Mouse (Mus musculus) adrenal gland, postnatal 10 days (tissue): ENCODE measurements around the gene Clpx. TPM values are rescaled to one million over a fixed set of nuclear protein-coding genes. Genes with fewer than 3 reads are reported as not detected.

Experiments used
- DNase-seq: peaks from one replicate; pipeline ENCODE4 v3.0.0; 2021; ENCODE audit warnings: mixed read lengths
- total RNA-seq, 2 experiments: library from RNA; stranded (reverse); gene quantifications; 2 replicates each; pipeline ENCODE4 v1.2.3; 2021

Gene Clpx
- total RNA-seq, 2 experiments from 2014 or later = 144 to 173 TPM

DNA sequence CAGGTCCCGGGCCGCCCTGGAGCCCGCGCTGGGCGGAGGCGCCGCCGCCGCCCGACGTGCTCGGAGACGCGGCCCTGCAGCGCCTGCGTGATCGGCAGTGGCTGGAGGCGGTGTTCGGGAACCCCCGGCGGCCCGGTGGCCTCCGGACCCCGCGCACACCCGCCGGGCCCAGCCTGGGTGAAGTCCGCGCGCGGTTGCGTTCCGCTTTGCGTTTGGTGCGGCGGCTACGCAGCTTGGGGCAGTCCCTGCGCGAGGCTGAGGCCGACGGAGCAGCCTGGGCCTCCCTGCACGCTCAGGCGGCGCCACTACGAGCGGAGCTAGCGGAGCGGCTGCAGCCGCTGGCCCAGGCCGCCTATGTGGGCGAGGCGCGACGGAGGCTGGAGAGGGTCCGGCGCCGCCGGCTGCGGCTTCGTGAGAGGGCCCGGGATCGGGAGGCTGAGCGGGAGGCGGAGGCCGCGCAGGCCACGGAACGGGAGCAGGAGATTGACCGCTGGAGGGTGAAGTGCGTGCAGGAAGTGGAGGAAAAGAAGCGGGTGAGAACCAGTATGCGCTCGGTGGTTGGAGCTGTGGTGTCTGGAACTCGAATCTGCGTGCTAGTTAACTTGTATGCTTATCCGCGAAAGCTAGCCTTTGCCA is 52.5 kb downstream of the Clpx start:
- DNase-seq = peak; percentile 66

DNA sequence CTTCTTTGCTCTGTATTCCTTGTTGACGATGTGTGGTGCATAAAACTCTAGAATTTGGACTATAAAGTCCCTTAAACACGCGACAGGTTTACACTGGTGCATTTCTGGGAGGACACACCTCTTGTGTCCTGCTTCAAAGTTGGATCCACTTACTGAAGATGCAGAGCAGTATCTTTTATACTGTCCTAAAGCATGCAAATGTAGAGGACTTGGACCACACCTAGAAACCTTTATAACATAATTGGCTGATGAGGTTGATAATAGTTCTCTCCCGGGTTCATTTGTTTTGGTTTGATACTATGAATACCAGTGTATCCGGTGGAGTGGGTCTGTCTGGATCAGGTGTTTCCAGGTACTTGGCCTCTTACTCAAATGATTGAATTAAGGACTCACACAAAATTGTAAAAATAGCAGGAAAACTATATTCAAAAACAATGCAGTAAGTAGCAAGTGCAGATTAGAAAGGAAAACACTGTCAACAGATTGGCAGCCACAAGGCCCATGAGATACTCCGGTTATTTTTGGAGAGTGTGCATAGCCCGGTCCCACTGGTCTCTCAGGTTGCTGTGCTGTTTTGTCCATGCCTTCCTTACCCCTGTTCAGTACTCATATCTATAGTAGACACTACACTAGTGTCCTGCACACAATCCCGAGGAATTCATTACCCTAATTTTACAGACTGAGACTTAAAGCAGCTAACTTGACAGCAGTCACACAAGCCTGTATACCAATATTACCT is 53.2 kb downstream of the Clpx start:
- no peak for DNase-seq

DNA sequence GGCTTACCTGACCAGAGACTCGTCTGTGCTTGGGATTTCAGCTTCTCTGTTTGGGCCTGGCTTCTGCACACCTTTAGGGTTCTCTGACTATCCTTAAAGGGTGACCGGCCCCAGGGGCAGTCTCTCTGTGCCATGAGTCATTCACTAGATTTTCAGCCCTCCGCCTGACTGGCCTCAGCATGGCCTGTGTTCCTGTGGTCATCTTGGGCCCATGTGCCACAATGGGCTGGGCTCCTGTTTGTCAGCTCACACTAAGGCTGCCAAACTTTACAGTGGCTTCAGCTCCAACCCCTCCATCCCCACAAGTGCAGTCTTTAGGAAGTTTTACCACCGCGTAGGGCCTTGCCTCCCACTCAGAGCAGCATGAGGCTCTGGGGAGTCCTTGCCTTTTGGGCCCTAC is 59.2 kb downstream of the Clpx start:
- DNase-seq = no peak

DNA sequence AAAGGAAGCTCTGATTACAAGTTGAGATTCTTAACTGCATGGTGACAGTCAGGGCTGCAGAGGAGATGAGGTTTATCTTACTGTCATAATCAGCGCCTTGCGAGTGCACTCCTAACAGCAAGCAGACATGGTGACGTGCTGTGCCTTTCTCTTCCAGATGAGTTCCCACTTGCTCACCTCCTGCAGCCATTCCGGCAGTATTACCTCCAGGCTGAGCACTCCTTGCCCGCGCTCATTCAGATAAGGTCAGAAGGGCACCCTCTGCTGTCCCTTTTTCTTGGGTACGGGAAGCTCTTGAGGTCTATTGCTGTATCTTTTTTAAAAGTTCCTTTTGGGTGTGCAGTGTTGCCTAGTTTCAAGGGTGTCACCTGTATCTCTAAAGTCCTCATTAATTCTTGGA is 62.5 kb downstream of the Clpx start:
- no peak for DNase-seq

DNA sequence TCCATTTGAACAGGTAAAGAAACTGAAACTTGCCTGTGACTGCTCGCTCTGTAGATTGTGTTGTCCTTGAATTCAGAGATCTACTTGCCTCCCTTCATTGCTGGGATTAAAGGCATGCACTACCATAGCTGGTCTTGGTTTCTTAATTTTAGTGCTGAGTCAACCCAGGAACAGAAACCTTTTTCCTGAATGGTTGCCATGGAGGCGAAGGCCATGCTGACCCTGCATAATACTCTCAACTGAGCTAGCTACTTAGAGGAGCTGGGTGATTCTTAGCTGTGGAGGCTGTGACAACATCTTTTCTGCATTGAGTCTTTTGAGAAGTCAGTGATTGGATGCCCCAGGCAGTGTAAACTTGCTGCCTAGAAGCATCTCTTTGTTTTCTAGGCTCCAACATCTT is 62.9 kb downstream of the Clpx start:
- peak; percentile 73 for DNase-seq

DNA sequence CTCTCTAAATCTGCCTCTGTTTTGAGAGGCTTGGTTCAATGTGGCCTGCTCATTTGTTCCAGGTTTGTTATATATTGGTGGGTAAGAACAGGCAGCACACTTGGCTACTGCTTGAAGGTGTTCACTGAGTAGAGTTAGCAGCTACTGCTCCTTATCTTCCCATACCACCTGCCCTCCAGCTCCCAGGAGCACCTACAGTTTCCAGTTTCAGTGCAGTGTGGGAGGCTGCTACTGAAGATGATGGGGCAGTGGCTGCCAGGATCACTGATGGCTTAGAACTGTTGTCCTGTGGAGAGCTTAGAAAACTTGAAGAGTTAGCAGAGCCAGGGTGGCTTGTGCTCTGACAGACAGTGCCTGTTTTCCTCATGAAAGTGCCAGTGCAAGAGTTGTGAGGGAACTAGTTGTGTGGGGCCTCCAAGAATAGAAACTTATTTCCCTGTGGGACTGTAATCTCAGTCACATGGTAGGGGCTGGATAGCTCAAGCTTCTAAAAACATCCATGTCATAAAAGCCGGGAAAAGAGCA is 65.0 kb downstream of the Clpx start:
- no peak for DNase-seq

DNA sequence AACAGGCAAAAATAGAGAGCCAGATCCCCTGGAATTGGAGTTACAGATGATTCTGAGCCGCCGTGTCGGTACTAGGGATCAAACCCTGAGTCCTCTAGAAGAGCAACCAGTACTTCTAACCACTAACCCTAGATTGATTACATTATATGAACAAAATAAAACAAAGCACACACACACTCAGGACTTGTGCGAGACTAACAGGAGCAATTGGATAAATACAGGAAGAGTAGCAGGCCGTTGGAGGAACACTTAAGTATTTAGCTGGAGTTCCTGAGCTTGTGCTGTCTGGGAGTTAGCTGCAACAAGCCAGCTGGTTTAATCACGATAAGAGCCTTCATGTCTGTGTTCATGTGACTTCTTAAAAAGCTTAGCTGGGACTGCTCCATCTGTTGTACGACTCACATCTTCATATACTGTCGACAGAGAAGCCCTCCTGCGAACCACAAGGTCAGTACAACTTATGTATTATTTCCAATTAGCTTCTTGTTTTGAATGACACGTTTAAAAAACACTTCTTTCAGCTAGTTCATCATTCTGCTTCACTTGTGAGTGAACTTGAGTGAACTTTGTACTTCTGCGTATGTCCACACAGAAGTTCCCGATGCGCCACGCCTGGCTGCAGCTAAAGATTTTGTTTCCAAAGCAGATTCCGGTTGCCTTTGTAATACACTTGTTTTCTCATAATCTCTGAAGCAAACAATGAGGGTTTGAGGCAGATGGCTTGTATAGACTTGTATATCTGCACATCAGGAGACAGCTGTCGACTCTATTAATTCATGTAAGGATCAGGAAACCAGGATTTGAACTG is 66.8 kb downstream of the Clpx start, which contains the start of gene Ubap1l:
Gene Ubap1l, plus strand, starts transcription at position 401 of the 808 bp plus-strand sequence.
- no peak for DNase-seq

DNA sequence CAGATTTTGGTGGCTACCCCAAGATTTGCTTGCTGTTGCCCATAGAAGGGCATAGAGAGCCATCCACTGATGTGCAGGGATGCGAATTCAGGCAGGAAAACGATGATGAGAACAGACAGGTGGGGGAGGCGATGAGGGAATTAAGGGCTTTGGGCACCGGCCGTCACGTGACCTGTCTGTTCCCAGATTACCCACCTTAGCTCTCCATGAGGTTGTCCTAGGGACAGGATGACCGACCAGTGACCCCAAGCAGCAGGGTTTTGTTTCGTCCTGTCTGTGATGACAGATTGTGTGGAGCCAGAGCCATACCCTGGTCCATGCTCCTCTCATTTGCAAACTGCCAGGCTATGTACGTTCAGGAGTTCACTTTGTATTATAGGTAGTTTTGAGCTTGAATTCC is 69.6 kb downstream of the Clpx start:
- no peak for DNase-seq

DNA sequence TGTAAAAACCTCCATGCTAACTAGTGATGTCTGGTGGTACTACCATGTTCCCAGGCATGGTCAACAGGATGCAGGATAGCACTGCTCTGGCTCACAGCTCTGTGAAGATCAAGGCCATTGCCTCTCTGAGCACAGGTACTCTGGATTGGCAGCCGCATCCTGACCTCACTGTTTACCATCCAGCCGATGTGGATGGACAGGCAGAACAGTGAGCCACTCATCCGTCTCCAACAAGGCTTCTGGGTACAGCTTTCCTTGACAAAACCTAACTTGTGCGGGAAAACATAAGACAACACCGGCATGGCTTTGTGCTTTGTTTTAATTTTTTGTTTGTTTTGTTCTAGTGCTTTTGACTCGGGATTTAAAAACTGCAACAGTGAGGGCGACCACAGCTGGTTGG is 71.7 kb downstream of the Clpx start:
- DNase-seq = no peak

DNA sequence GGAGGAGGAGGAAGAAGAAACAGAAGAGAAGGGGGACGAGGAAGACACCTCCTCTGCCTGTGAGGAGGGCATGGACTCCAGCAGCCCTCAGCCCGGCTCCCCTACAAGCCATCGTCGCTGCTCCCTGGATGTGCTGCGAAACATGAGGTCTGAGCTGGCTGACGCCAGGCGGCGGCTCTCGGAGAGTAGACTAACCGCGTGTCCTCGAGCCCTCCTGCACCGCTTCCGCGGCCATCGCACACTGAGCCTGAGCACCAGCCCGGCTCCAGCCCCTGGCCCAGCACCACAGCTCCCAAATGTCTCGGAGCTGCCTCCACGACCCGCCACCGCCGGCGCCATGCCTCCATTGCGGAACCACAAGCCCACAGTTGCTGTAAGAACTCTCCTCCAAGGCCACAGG is 77.7 kb downstream of the Clpx start:
- DNase-seq = no peak

DNA sequence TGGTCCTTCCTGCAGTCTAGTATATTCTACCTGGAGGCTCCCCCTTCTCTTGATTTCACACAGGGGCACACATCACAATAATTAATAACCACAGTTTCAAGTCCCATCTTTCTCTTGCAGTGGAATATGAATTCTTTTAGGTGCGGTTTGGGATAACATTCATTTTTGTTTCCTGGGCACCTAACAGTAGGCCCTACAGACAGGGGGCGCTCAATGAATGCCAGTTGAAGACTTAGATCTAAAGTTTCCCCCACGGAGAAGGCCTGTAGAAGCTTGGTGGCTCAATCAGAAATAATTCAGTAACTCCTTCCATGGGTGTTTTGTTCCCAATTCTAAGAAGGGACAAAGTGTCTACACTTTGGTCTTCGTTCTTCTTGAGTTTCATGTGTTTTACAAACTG is 78.4 kb downstream of the Clpx start:
- DNase-seq = peak; percentile 72

DNA sequence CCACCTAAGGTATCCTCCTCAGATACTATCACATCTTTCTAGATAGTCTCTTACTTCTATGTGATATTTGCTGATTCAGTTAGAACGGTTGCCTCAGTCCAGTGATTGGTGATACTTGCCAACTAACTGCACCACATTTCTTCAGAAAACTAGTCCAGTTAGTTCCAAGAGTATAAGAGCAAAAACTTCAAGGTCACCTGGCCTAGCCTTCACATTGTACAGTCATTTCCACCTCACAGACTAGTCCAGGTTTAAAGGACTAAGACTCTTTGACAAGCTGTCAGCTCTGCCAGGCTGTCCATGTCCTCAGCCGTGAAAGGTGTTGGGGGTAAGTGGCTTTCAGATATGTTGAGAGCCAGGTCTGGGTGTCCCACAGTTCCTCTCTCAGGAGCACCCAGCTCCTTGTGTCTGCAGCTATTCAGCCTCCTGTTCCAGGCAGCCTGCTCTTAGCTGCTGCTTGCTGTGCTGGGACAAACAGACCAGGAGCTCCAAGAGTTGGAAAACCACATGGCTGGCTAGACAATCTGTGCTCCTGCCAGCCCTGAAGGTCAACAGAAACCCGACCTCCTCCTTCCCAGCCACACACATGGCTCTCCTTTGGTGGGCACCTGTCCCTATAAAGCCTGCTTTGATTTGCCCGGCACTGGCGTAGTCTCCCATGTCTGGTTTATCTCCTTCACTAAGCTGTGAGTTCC is 80.6 kb downstream of the Clpx start:
- peak; percentile 58 for DNase-seq

DNA sequence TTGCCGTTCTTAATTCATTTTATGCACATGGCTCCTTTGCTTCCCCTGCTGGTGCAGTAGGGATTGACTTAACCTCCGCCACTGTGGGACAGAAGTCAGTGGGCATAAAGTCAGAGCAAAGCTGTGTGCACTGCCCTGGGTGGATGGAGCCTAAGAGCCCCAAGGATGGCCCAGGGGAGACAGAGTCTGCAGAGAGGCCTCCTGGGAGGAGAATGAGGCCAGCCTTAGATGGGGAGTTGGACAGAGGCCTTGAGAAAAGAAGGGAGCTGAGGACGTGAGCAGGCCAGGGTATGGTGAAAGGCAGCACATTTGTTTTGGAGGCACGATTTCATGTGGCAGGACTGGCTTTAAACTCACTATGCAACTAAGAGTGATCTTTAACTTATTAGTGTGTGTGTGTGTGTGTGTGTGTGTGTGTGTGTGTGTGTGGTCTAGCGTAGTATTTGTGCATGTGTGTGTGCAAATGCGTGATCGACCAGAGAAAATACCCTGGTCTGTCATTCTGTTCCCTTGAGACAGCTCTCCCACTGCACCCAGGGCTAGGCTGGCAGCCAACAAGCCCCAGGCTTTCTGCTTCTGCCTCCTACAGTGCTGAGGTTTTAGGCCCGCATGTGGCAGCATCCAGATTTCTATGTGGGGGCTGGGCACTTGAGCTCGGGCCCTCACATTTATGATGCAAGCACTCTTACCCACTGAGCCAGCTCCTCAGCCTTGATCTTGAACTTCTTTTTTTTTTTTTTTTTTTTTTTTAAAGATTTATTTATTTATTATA is 81.3 kb downstream of the Clpx start:
- DNase-seq = peak; percentile 74

Other genes with a start within 250 kb of the Clpx start
- 10 to 100 TPM; 18.0 to 27.0 TPM for gene Igdcc4, start 192.8 kb upstream of the Clpx start, total RNA-seq
- gene Igdcc3, start 153.1 kb upstream of the Clpx start, total RNA-seq = 1 to 10 TPM; 1.2 to 1.7 TPM
- 10 to 100 TPM; 12.9 to 19.6 TPM for gene Parp16, start 98.9 kb upstream of the Clpx start, total RNA-seq
- 10 to 100 TPM in 1 of 2 experiments, 1 to 10 TPM in 1; 8.6 to 10.9 TPM for gene Cilp, start 29.1 kb upstream of the Clpx start, total RNA-seq
- gene Pdcd7, start 51.8 kb downstream of the Clpx start, total RNA-seq = 10 to 100 TPM; 13.6 to 17.1 TPM
- under 1 TPM in 1 of 2 experiments, not detected in 1; 0.45 TPM for gene Ubap1l, start 66.8 kb downstream of the Clpx start, total RNA-seq
- gene Kbtbd13, start 97.4 kb downstream of the Clpx start, total RNA-seq = 1 to 10 TPM in 1 of 2 experiments, under 1 TPM in 1; 0.84 to 3.9 TPM
- gene Rasl12, start 104.2 kb downstream of the Clpx start, total RNA-seq = 10 to 100 TPM; 32.3 to 76.7 TPM
- gene Slc51b, start 128.7 kb downstream of the Clpx start, total RNA-seq = under 1 TPM; 0.45 to 0.78 TPM
- 10 to 100 TPM; 11.2 to 14.1 TPM for gene Mtfmt, start 141.5 kb downstream of the Clpx start, total RNA-seq
- gene Spg21, start 166.7 kb downstream of the Clpx start, total RNA-seq = 10 to 100 TPM; 53.6 to 54.4 TPM
- under 1 TPM in 1 of 2 experiments, not detected in 1; 0.45 TPM for gene Ankdd1a, start 225.9 kb downstream of the Clpx start, total RNA-seq